Mouse (Mus musculus): ENCODE results near the gene Hadha.

DNA sequence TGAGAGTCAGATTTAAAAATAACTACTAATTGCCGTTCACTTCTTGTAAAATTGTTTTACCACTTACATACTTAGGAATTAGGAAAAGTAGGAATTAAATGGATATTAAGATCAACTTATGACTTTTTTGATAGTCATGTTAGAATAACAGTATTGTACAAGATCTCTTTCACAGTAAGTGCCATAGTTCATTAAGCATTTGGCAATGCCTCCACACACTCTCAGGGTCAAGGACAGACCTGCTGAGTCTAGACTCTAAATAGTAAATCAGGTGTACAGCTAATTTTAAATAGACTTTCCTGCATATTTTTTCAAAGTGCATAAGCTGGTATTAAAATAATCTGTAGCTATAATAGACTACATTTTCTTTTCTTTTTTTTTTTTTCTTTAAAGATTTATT is 2.5 kb downstream of the Hadha start:
- no peak for TF ChIP-seq CTCF (IDR thresholded peaks at IDR 0.05; ENCODE audit: control insufficient read depth, insufficient read depth, insufficient replicate concordance, low read depth, low read length)
- no peak for TF ChIP-seq POLR2A (IDR thresholded peaks at IDR 0.05; ENCODE audit: control insufficient read depth, low read depth, low read length)
